Mouse (Mus musculus): ENCODE results near the gene Gm17349.

- TF ChIP-seq ZNF384 (IDR thresholded peaks at IDR 0.05; ENCODE audit: low read depth, low read length) (no peak), ZC3H11A (IDR thresholded peaks at IDR 0.05; ENCODE audit: borderline replicate concordance, low read depth, low read length) (no peak)
These were observed 23.9 kb upstream of the Gm17349 start for GRCm38 (mm10) chr15:99729056-99729783.
